Mouse (Mus musculus) c-Kit-positive CD71-negative TER-119-negative erythroid progenitor cells, embryonic 14.5 days (primary cell): Measurements from ENCODE around the gene Tspoap1.

Experiments used
- DNase-seq: peaks from one replicate; pipeline ENCODE4 v3.0.0-alpha.2; 2013; ENCODE audit warnings: low read depth

Gene Tspoap1

GRCm38 (mm10) chr11:87814831-87815230, 54.5 kb downstream of the Tspoap1 start:
- no peak for DNase-seq

GRCm38 (mm10) chr11:87816707-87817442, 56.5 kb downstream of the Tspoap1 start:
- DNase-seq = no peak

- DNase-seq = no peak
Measured at GRCm38 (mm10) chr11:87817443-87817773, 57.1 kb downstream of the Tspoap1 start.

GRCm38 (mm10) chr11:87821502-87821901, 61.2 kb downstream of the Tspoap1 start:
- no peak for DNase-seq

- no peak for DNase-seq
Measured at GRCm38 (mm10) chr11:87828239-87828900, 68.0 kb downstream of the Tspoap1 start, which contains the start of gene Lpo. TSS of gene Lpo (minus strand) at chr11:87828289.
